Mouse (Mus musculus) lung, postnatal 0 days (tissue): Measurements from ENCODE around the gene Lrrc18.

ENCODE experiments used
- CTCF ChIP-seq: IDR thresholded peaks from 2 replicates; pipeline ENCODE4 v1.5.1; 2016; ENCODE audit warnings: antibody characterized with exemption, mild to moderate bottlenecking
- EP300 ChIP-seq: IDR thresholded peaks from 2 replicates; pipeline ENCODE4 v1.6.1; 2016; ENCODE audit warnings: antibody characterized with exemption, mild to moderate bottlenecking, control low read depth

DNA sequence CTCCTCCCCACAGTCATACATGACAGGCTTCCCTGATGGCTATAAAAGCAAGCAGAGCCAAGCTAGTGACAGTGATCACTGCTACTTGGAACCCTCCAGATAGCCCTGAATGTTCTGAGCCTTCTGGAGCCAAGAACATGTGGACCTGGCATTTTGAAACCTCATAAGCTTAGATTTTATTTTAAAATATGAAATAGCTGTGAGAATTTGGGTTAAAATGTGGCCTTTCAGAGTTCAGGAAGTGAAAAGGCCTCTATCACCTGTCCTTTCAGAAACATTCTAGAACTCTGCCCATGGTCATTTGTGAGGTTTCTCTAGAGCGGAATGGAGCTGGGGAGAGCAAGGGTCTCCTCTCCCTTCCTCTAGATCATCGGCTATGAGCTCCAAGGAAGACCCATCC lies at the start of gene Lrrc18:
- TF ChIP-seq CTCF (no peak), EP300 (no peak)
